Mouse (Mus musculus) thymus, postnatal 14 days (tissue): ENCODE results near the gene Adgrg6.

Experiments used
- DNase-seq: peaks from one replicate; pipeline ENCODE4 v3.0.0; 2021

Gene Adgrg6

GRCm38 (mm10) chr10:14365065-14365589 is 180.3 kb downstream of the Adgrg6 start:
- no peak for DNase-seq

GRCm38 (mm10) chr10:14363226-14363625 is 182.2 kb downstream of the Adgrg6 start:
- DNase-seq: no peak

GRCm38 (mm10) chr10:14358271-14358670 is 187.2 kb downstream of the Adgrg6 start:
- no peak for DNase-seq
